Mouse (Mus musculus): Measurements from ENCODE around the gene Tcf23.

DNA sequence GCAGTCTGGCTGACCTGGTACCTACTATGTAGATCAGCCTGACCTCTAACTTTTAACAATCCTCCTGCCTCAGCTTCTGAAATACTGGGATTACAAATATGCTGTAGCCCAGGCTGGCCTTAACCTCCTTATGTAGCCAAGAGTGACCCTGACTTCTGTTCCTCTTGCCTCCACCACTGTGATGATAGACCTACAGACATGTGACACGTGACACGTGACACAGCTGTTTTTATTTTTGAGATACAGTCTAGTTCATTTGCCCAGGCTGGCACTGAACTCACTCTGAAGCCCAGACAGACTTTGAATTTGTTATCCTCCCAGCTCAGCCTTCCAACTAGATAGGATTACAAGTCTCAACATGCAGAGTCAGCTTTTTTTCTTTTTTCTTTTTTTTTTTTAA is 32.5 kb downstream of the Tcf23 start:
- no peak for TF ChIP-seq CTCF (conservative IDR thresholded peaks at IDR 0.05 in 1 of 2, IDR thresholded peaks at IDR 0.05 in 1 of 2; ENCODE audit: low read depth in 2 of 2, low read length in 2 of 2)
- no peak for TF ChIP-seq E2F4 (IDR thresholded peaks at IDR 0.05; ENCODE audit: insufficient replicate concordance, low read depth, low read length)
- no peak for TF ChIP-seq USF2 (conservative IDR thresholded peaks at IDR 0.05; ENCODE audit: low read depth, low read length)
